Mouse (Mus musculus) midbrain, postnatal 0 days (tissue): ENCODE data around the gene Dpep2nb. TPM values are rescaled to one million over a fixed set of nuclear protein-coding genes. Genes with fewer than 3 reads are reported as not detected.

Experiments used
- ATAC-seq: fragments of 200-750 bp; cut with Nextera tagmentation; 2 replicates; pipeline ENCODE4 v1.8.0; 2017; ENCODE audit warnings: moderate number of reproducible peaks, mild to moderate bottlenecking, moderate TSS enrichment, moderate library complexity; ENCODE audit not compliant: low FRiP score
- DNase-seq: peaks from one replicate; pipeline ENCODE4 v3.0.0-alpha.2; 2015; ENCODE audit warnings: low spot score
- H3K27ac ChIP-seq: fragments of 300-500 bp; sonication (generic); 2 replicates; pipeline ENCODE4 v1.5.1; 2014; ENCODE audit warnings: low read depth, mild to moderate bottlenecking, low read length, mixed read lengths
- H3K27me3 ChIP-seq: fragments of 300-500 bp; sonication (generic); 2 replicates; pipeline ENCODE4 v1.6.1; 2014; ENCODE audit warnings: low read length, control low read depth, mixed read lengths; ENCODE audit not compliant: insufficient read depth
- H3K36me3 ChIP-seq: fragments of 300-500 bp; sonication (generic); 2 replicates; pipeline ENCODE4 v1.6.1; 2014; ENCODE audit warnings: low read length, control low read depth, mixed read lengths; ENCODE audit not compliant: insufficient read depth
- H3K4me1 ChIP-seq: fragments of 300-500 bp; sonication (generic); 2 replicates; pipeline ENCODE4 v1.6.1; 2014; ENCODE audit warnings: mild to moderate bottlenecking, control low read depth, antibody characterized with exemption, low read length, mixed read lengths; ENCODE audit not compliant: insufficient read depth
- H3K4me2 ChIP-seq: fragments of 300-500 bp; sonication (generic); 2 replicates; pipeline ENCODE4 v1.6.1; 2014; ENCODE audit warnings: low read depth, mild to moderate bottlenecking, low read length, mixed read lengths; ENCODE audit not compliant: poor library complexity, severe bottlenecking
- H3K4me3 ChIP-seq: fragments of 300-500 bp; sonication (generic); 2 replicates; pipeline ENCODE4 v1.5.1; 2014; ENCODE audit warnings: low read depth, mild to moderate bottlenecking, low read length, moderate library complexity
- H3K9ac ChIP-seq: fragments of 300-500 bp; sonication (generic); replicated peaks from 2 replicates; pipeline ENCODE4 v1.6.1; 2014; ENCODE audit warnings: mild to moderate bottlenecking, low read length, moderate library complexity, mixed read lengths; ENCODE audit not compliant: poor library complexity, severe bottlenecking
- H3K9me3 ChIP-seq: fragments of 300-500 bp; sonication (generic); 2 replicates; pipeline ENCODE4 v1.6.1; 2016; ENCODE audit warnings: low read length, control low read depth
- CTCF ChIP-seq: IDR thresholded peaks from 2 replicates; pipeline ENCODE4 v1.5.1; 2016; ENCODE audit warnings: antibody characterized with exemption, mild to moderate bottlenecking
- WGBS: fragments of 180-500 bp; shearing (Covaris S2); extraction: QIAGEN DNeasy Blood & Tissue Kit; methylation state at CpG from one replicate; pipeline ENCODE4 v1.1.7; 2014; 5-methylcytosine and 5-hydroxymethylcytosine counted together
- polyA plus RNA-seq: library from polyadenylated mRNA; unstranded; fragments of >200 nt; fragmentation: Nextera tagmentation; extraction: Ambion mirVana; gene quantifications from 2 replicates; pipeline ENCODE4 v1.2.1, GENCODE M21; 2015
- total RNA-seq: library from RNA; depleted of rRNA; stranded (reverse); fragments of >200 nt; gene quantifications from 2 replicates; pipeline ENCODE4 v1.2.3, GENCODE M21; 2014

Dpep2nb gene
- total and polyA plus RNA-seq, 2 experiments from 2014 or later = not detected

- H3K4me3 ChIP-seq = no peak overlapping the region
- no peaks in the 10 kb centered on the region for H3K36me3 ChIP-seq
- H3K4me2 ChIP-seq = no peak overlapping the region
- 87% methylated on average over 4 of the region's 4 CpGs for WGBS
- no peaks in the 10 kb centered on the region for H3K4me1 ChIP-seq
- ATAC-seq (no peak), DNase-seq (no peak)
- no peaks in the 10 kb centered on the region for H3K9me3 ChIP-seq
- no peaks in the 10 kb centered on the region for H3K27me3 ChIP-seq
- H3K9ac ChIP-seq = no peak overlapping the region
- no peak for TF ChIP-seq CTCF
- no peak overlapping the region for H3K27ac ChIP-seq
Measured at GRCm38 (mm10) chr8:106001908-106002307, 3.9 kb downstream of the Dpep2nb start.

GRCm38 (mm10) chr8:105998971-105999370 is 6.8 kb downstream of the Dpep2nb start:
- TF ChIP-seq CTCF = no peak
- no peaks in the 10 kb centered on the region for H3K4me1 ChIP-seq
- H3K9me3 ChIP-seq = no peaks in the 10 kb centered on the region
- no peaks in the 10 kb centered on the region for H3K27me3 ChIP-seq
- H3K9ac ChIP-seq = no peak overlapping the region
- H3K27ac ChIP-seq = no peak overlapping the region
- no peak overlapping the region for H3K4me3 ChIP-seq
- no peak overlapping the region for H3K4me2 ChIP-seq
- ATAC-seq = no peak
- no peak for DNase-seq
- 87% methylated on average over 2 of the region's 2 CpGs for WGBS
- no peaks in the 10 kb centered on the region for H3K36me3 ChIP-seq

- Histone ChIP-seq H3K36me3 (no peaks in the 10 kb centered on the region), H3K4me3 (no peak overlapping the region), H3K4me2 (no peak overlapping the region), H3K27me3 (no peaks in the 10 kb centered on the region), H3K27ac (no peak overlapping the region), H3K9ac (no peak overlapping the region), H3K4me1 (no peaks in the 10 kb centered on the region), H3K9me3 (no peaks in the 10 kb centered on the region)
- no peak for ATAC-seq
- TF ChIP-seq CTCF = no peak
- no peak for DNase-seq
- 81% methylated on average over 7 of the region's 7 CpGs for WGBS
Measured at GRCm38 (mm10) chr8:105996359-105996758, 9.4 kb downstream of the Dpep2nb start.

GRCm38 (mm10) chr8:105993226-105993625 is 12.5 kb downstream of the Dpep2nb start:
- ATAC-seq (no peak), DNase-seq (no peak)
- Histone ChIP-seq H3K9me3 (no peaks in the 10 kb centered on the region), H3K27ac (no peak overlapping the region), H3K4me3 (no peak overlapping the region), H3K27me3 (no peaks in the 10 kb centered on the region), H3K4me1 (no peaks in the 10 kb centered on the region), H3K36me3 (no peaks in the 10 kb centered on the region), H3K9ac (no peak overlapping the region), H3K4me2 (no peak overlapping the region)
- no peak for TF ChIP-seq CTCF
- 58% methylated on average over 4 of the region's 4 CpGs for WGBS

- ATAC-seq (no peak), DNase-seq (no peak)
- Histone ChIP-seq H3K4me2 (no peak overlapping the region), H3K9ac (no peak overlapping the region), H3K27me3 (no peaks in the 10 kb centered on the region), H3K27ac (no peak overlapping the region), H3K4me3 (no peak overlapping the region), H3K9me3 (no peaks in the 10 kb centered on the region), H3K4me1 (no peaks in the 10 kb centered on the region), H3K36me3 (no peaks in the 10 kb centered on the region)
- WGBS = 77% methylated on average over 5 of the region's 5 CpGs
- TF ChIP-seq CTCF = no peak
Measured at GRCm38 (mm10) chr8:105992499-105992898, 13.3 kb downstream of the Dpep2nb start.

- Histone ChIP-seq H3K4me2 (no peak overlapping the region), H3K4me1 (no peaks in the 10 kb centered on the region), H3K9me3 (no peaks in the 10 kb centered on the region), H3K36me3 (no peaks in the 10 kb centered on the region), H3K9ac (no peak overlapping the region), H3K27me3 (no peaks in the 10 kb centered on the region), H3K27ac (no peak overlapping the region), H3K4me3 (no peak overlapping the region)
- ATAC-seq (no peak), DNase-seq (no peak)
- WGBS = 77% methylated on average over 2 of the region's 2 CpGs
- no peak for TF ChIP-seq CTCF
Measured at GRCm38 (mm10) chr8:105991546-105991945, 14.2 kb downstream of the Dpep2nb start.
